Mouse (Mus musculus) Patski (cell line): ENCODE measurements around the gene Usp29. TPM values are rescaled to one million over a fixed set of nuclear protein-coding genes. Genes with fewer than 3 reads are reported as not detected.

ENCODE experiments used
- ATAC-seq: fragments of 100-300 bp; one replicate; pipeline ENCODE4 v1.8.0; 2021
- CTCF ChIA-PET: fragments of 350-600 bp; sonication (Branson Sonifier 250); formaldehyde crosslinking; loops from one replicate; lab custom pipeline; 2022; ENCODE audit warnings: inconsistent platforms; lab: Charles Lee
- POLR2A ChIA-PET: fragments of 350-600 bp; sonication (Branson Sonifier 250); formaldehyde crosslinking; loops from one replicate; lab custom pipeline; 2022; ENCODE audit warnings: antibody characterized with exemption, inconsistent platforms; lab: Charles Lee
- DNase-seq: peaks from one replicate; pipeline ENCODE4 v3.0.0-alpha.2; 2011; ENCODE audit warnings: low read depth, low spot score
- H3K27me3 ChIP-seq: fragments of 371-371 bp; one replicate; pipeline ENCODE4 v1.5.1; 2021
- CTCF ChIP-seq: fragments of 100-300 bp; IDR thresholded peaks from one replicate; pipeline ENCODE4 v1.5.1; 2021
- in situ Hi-C: fragments of 300-500 bp; cut with MboI; formaldehyde crosslinking; loops from 3 replicates; pipeline ENCODE4 v1.11.1; 2018; ENCODE audit warnings: low pct_unique_long_range_greater_than_20kb, mixed read lengths
- polyA plus RNA-seq: library from polyadenylated mRNA; unstranded; gene quantifications from one replicate; pipeline ENCODE4 v1.2.3, GENCODE M21; 2021

Usp29 gene
- 4.3 TPM for polyA plus RNA-seq

DNA sequence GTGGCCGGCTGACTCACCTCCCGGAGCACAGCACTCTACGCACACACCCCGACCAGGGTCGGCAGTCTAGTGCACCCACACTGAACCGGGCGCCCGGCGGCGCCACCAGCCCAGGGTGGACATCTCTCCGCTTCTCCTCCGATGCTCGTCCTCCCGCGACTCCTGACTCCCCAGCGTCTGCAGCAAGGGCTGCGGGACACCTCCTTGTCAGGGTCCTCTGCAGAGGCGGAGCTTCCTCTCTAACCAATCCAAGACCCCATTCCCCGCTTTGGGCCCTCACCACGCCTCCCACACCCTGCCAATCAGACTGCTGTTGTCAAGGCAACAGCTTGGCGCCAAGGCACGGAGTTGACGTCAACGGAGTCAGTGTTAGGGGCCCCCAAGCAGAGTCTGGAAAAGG, at the start of gene Usp29, which contains the start of gene Peg3:
TSS of gene Usp29 (plus strand) at position 338 of the 400 bp plus-strand sequence.
TSS of gene Peg3 (minus strand) at position 191 of the 400 bp plus-strand sequence.
- TF ChIP-seq CTCF: no peak
- H3K27me3 ChIP-seq: no peaks in the 10 kb centered on the region
- ATAC-seq (peak; percentile 24), DNase-seq (peak; percentile 53)
- ChIA-PET POLR2A (no interaction called here), CTCF (interaction anchor here (1.8 to 2.2 kb wide), 3 partner anchors 9 to 206 kb away, joined by 4 to 7 read pairs (median 6); no protein-coding TSS in a partner anchor)
- in situ Hi-C loops: no loop called here

GRCm38 (mm10) chr7:6685511-6685910, 44.9 kb upstream of the Usp29 start:
- DNase-seq: no peak
- POLR2A ChIA-PET: no interaction called here
- ATAC-seq: no peak
- no peak for TF ChIP-seq CTCF
- in situ Hi-C loops: loop anchor here (5.0 to 10.0 kb wide), 2 partner anchors 237 to 251 kb away; partner anchors contain the start of gene Olfr1344
- CTCF ChIA-PET: no interaction called here
- no peaks in the 10 kb centered on the region for H3K27me3 ChIP-seq

GRCm38 (mm10) chr7:6696241-6697045, 33.9 kb upstream of the Usp29 start, which contains the start of gene Zim1:
Gene Zim1, minus strand, starts transcription at chr7:6696450.
- in situ Hi-C loops: loop anchor here (5.0 kb wide), 1 partner anchor 81 kb away; no protein-coding TSS in a partner anchor
- H3K27me3 ChIP-seq: no peaks in the 10 kb centered on the region
- peak; percentile 46 for TF ChIP-seq CTCF
- ATAC-seq (peak; percentile 97), DNase-seq (peak; percentile 64)
- CTCF ChIA-PET: interaction anchor here (0.9 to 1.2 kb wide), 5 partner anchors 10 to 222 kb away, joined by 3 to 5 read pairs (median 3); no protein-coding TSS in a partner anchor
- POLR2A ChIA-PET: interaction anchor here (1.0 kb wide), 1 partner anchor 100 kb away, joined by 3 read pairs; no protein-coding TSS in a partner anchor

DNA sequence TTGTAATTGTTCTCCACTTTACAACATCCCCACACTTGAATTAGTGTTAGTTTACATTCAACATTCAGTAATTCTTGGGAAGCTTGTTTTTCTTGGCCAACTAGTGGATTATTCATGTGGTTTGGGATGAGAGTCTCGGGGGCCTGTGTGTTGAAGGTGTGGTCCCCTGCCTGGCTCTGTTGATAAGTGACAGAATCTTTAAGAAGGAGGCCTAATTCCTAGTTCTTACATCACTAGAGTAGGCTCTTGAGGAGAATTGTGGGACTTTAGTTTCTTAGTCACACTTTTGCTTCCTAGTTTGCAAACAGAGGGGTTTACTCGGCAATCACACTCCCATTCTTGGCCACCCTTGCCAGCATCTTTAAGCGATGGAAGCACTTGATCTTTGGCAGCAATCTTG, 31.1 kb upstream of the Usp29 start:
- TF ChIP-seq CTCF: no peak
- CTCF ChIA-PET: interaction anchor here (0.8 kb wide), 1 partner anchor 219 kb away, joined by 3 read pairs; no protein-coding TSS in a partner anchor
- no peaks in the 10 kb centered on the region for H3K27me3 ChIP-seq
- POLR2A ChIA-PET: no interaction called here
- ATAC-seq: no peak
- in situ Hi-C loops: loop anchor here (5.0 kb wide), 1 partner anchor 78 kb away; no protein-coding TSS in a partner anchor
- DNase-seq: no peak

DNA sequence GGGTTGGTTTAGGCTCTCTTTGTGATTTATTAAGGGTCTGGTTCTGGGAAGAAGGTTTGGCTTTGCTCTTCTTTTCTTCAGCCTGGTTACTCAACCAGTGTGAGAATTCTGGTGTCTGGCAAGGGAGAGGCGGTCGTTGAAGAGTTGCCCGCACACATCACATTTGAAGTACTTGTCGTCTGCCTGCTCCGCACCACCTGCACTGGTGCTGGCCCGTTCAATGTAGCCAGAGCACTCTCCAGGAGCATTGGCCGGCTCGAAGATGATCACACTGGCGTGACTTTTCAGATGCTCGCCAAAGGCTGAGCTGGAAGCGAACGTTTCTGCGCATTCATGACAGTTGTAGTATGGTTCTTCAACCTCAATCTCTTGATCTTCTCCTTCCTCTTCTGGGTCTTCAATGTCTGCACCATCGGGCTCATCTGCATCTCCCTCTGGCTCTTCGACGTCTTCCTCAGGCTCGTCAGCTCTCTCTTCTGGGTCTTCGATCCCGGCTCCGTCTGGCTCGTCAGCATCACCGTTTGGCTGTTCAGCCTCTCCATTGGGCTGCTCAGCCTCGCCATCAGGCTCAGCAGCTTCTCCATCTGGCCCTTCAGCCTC, 22.9 kb upstream of the Usp29 start:
- TF ChIP-seq CTCF: no peak
- in situ Hi-C loops: no loop called here
- H3K27me3 ChIP-seq: no peaks in the 10 kb centered on the region
- POLR2A ChIA-PET: no interaction called here
- no peak for DNase-seq
- CTCF ChIA-PET: interaction anchor here (1.5 kb wide), 1 partner anchor 20 kb away, joined by 4 read pairs; no protein-coding TSS in a partner anchor
- no peak for ATAC-seq

GRCm38 (mm10) chr7:6708451-6709180, 21.8 kb upstream of the Usp29 start:
- ChIA-PET POLR2A (no interaction called here), CTCF (no interaction called here)
- in situ Hi-C loops: no loop called here
- H3K27me3 ChIP-seq: no peaks in the 10 kb centered on the region
- no peak for DNase-seq
- TF ChIP-seq CTCF: no peak
- no peak for ATAC-seq

DNA sequence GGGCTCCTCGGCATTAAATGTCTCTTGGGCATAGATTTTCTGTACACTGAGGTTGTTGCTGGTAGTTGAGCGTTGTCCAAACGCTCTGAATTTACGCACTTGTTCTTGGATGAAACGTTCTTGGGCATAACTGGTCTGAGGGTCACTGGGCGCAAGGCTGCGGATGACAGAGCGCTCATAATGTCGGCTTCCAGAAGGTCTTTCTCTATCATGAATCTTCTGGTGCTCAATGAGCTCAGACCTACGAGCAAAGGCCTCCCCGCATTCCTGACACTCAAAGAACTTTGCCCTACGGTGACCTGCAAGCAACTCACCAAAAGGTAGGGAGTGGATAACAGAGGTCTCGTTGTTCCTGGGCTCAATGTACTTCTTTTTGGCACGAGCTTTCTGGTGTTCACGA, 21.0 kb upstream of the Usp29 start:
- ATAC-seq (no peak), DNase-seq (no peak)

DNA sequence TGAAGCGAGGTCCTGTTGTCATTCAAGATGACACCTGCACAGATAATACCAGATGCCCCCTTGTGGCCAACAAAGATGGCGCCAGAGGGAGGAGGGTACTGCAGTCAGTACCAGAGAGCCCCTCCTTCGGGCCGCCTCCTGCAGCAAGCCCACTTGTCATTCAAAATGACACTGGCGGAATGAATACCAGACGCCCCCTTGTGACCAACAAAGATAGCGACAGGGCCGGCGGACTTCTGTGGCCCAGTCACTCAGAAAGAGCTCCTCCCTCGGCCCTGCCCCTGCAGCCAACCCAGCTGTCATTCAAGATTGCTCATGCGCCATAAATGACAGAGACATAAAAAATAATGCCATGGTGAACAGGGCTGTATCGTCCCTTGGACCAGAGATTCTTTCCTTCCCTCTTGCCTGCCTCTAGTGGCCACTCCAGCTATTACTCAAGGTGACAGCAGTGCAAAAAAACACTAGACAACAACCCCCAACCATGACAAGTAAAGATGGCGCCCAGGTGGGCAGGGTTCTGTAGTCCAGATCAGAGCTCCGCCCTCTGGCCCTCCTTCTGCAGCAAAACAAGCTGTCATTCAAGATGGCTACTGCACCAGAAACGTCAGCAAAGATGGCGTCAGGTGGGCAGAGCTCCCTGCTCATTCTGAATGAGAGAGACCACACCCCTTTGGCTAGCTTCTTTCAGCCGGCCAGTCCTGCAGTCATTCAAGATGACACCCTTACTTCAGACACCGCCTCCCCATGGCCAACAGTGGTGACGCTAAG, 2.8 kb upstream of the Usp29 start:
- ChIA-PET POLR2A (interaction anchor here (1.1 kb wide), 1 partner anchor 49 kb away, joined by 3 read pairs; no protein-coding TSS in a partner anchor), CTCF (interaction anchor here (0.9 to 2.9 kb wide), 16 partner anchors 8 to 368 kb away, joined by 3 to 17 read pairs (median 4); no protein-coding TSS in a partner anchor)
- TF ChIP-seq CTCF: peak; percentile 81
- DNase-seq (peak; percentile 69), ATAC-seq (peak; percentile 65)
- H3K27me3 ChIP-seq: no peaks in the 10 kb centered on the region
- in situ Hi-C loops: loop anchor here (5.0 kb wide), 1 partner anchor 365 kb away; the partner anchor contains the start of gene Zfp78

More for the DNA sequence above, 21.0 kb upstream of the Usp29 start:
- TF ChIP-seq CTCF: no peak
- ChIA-PET CTCF (interaction anchor here (1.0 kb wide), 1 partner anchor 12 kb away, joined by 3 read pairs; no protein-coding TSS in a partner anchor), POLR2A (no interaction called here)
- H3K27me3 ChIP-seq: no peaks in the 10 kb centered on the region
- in situ Hi-C loops: no loop called here

GRCm38 (mm10) chr7:6728263-6728931, 2.0 kb upstream of the Usp29 start:
- in situ Hi-C loops: loop anchor here (5.0 kb wide), 1 partner anchor 366 kb away; the partner anchor contains the start of gene Zfp78
- DNase-seq: peak; percentile 85
- ChIA-PET CTCF (interaction anchor here (0.8 to 2.9 kb wide), 19 partner anchors 9 to 368 kb away, joined by 3 to 17 read pairs (median 4); no protein-coding TSS in a partner anchor), POLR2A (interaction anchor here (1.1 kb wide), 1 partner anchor 48 kb away, joined by 3 read pairs; no protein-coding TSS in a partner anchor)
- no peak for TF ChIP-seq CTCF
- ATAC-seq: peak; percentile 51
- H3K27me3 ChIP-seq: no peaks in the 10 kb centered on the region
